Mouse (Mus musculus) E14TG2a.4 (cell line): ENCODE data around the gene Ubash3b.

Experiments used
- CTCF ChIP-seq: conservative IDR thresholded peaks from 2 replicates; pipeline ENCODE4 v1.5.1; 2014; ENCODE audit warnings: low read length
- POU5F1 ChIP-seq: IDR thresholded peaks from 2 replicates; pipeline ENCODE4 v1.6.1; 2014; ENCODE audit warnings: low read length, borderline replicate concordance

GRCm38 (mm10) chr9:41082891-41083290 is 78.6 kb downstream of the Ubash3b start:
- TF ChIP-seq CTCF (no peak), POU5F1 (no peak)
